Mouse (Mus musculus) kidney, adult 2 months (tissue): ENCODE data around the gene Fyb2. TPM values are rescaled to one million over a fixed set of nuclear protein-coding genes. Genes with fewer than 3 reads are reported as not detected.

Source experiments
- DNase-seq: peaks from one replicate; pipeline ENCODE4 v3.0.0; 2021
- H3K27ac ChIP-seq: fragments of 200-500 bp; 2 replicates; pipeline ENCODE4 v1.5.1; 2012; ENCODE audit warnings: low read depth, low read length, control low read depth, inconsistent platforms; ENCODE audit not compliant: insufficient read depth
- H3K27me3 ChIP-seq: fragments of 200-500 bp; replicated peaks from 2 replicates; pipeline ENCODE4 v1.6.1; 2012; ENCODE audit warnings: mild to moderate bottlenecking, moderate library complexity, low read length, inconsistent platforms; ENCODE audit not compliant: control insufficient read depth, insufficient read depth
- H3K36me3 ChIP-seq: fragments of 200-500 bp; 2 replicates; pipeline ENCODE4 v1.6.1; 2012; ENCODE audit warnings: mild to moderate bottlenecking, moderate library complexity, low read length, inconsistent platforms; ENCODE audit not compliant: control insufficient read depth, insufficient read depth
- H3K4me1 ChIP-seq: fragments of 200-500 bp; 2 replicates; pipeline ENCODE4 v1.6.1; 2011; ENCODE audit warnings: low read length; ENCODE audit not compliant: control insufficient read depth, insufficient read depth
- H3K4me3 ChIP-seq: fragments of 200-500 bp; 2 replicates; pipeline ENCODE4 v1.5.1; 2011; ENCODE audit warnings: mild to moderate bottlenecking, low read depth, low read length, control low read depth; ENCODE audit not compliant: insufficient read depth
- CTCF ChIP-seq: fragments of 200-500 bp; conservative IDR thresholded peaks from 2 replicates; pipeline ENCODE4 v1.5.1; 2011; ENCODE audit warnings: low read depth, mild to moderate bottlenecking, control low read depth, low read length, moderate library complexity, mixed read lengths; ENCODE audit not compliant: insufficient read depth, insufficient read length
- POLR2A ChIP-seq: fragments of 200-500 bp; IDR thresholded peaks from one replicate; pipeline ENCODE4 v1.6.1; 2011; ENCODE audit warnings: low read depth, low read length, control low read depth
- WGBS: fragments of 180-500 bp; shearing (Covaris S2); methylation state at CpG from one replicate; pipeline ENCODE4 v1.1.7; 2018; 5-methylcytosine and 5-hydroxymethylcytosine counted together
- polyA plus RNA-seq: library from polyadenylated mRNA; depleted of rRNA; stranded (reverse); fragments of >200 nt; gene quantifications from 2 replicates; pipeline ENCODE4 v1.2.3, GENCODE M21; 2012; rRNA removed

Fyb2 gene
- polyA plus RNA-seq, 1 experiment, result 0.48 TPM

GRCm38 (mm10) chr4:105034259-105034658 lies 121.0 kb downstream of the Fyb2 start:
- TF ChIP-seq CTCF (no peak), POLR2A (no peak)
- H3K36me3 ChIP-seq, result peaks cover 1% of the 10 kb centered on the region
- no peak overlapping the region for H3K27ac ChIP-seq
- peak; percentile 19 for DNase-seq
- 0 out of 2 replicates have a peak, but pooled peaks cover 4% of the 10 kb centered on the region for H3K4me1 ChIP-seq
- H3K4me3 ChIP-seq, result no peak overlapping the region
- no peaks in the 10 kb centered on the region for H3K27me3 ChIP-seq

- no peaks in the 10 kb centered on the region for H3K4me1 ChIP-seq
- no peaks in the 10 kb centered on the region for H3K27me3 ChIP-seq
- no peak for DNase-seq
- 96% methylated on average over 1 of the region's 1 CpGs for WGBS
- no peak overlapping the region for H3K27ac ChIP-seq
- H3K36me3 ChIP-seq, result peaks cover 3% of the 10 kb centered on the region; the same call in 1 of the 2 replicates
- no peak overlapping the region for H3K4me3 ChIP-seq
- TF ChIP-seq POLR2A (no peak), CTCF (no peak)
Measured at GRCm38 (mm10) chr4:105050041-105050440, 136.8 kb downstream of the Fyb2 start.

GRCm38 (mm10) chr4:105051291-105051690 lies 138.0 kb downstream of the Fyb2 start:
- no peak overlapping the region for H3K4me3 ChIP-seq
- H3K4me1 ChIP-seq, result no peaks in the 10 kb centered on the region
- no peaks in the 10 kb centered on the region for H3K27me3 ChIP-seq
- no peak overlapping the region for H3K27ac ChIP-seq
- WGBS, result 81% methylated on average over 5 of the region's 5 CpGs
- peaks cover 3% of the 10 kb centered on the region; the same call in 1 of the 2 replicates for H3K36me3 ChIP-seq
- no peak for DNase-seq
- no peak for TF ChIP-seq POLR2A
- no peak for TF ChIP-seq CTCF

Other genes with a start within 250 kb of the Fyb2 start
- gene C8b, start 147.1 kb upstream of the Fyb2 start, polyA plus RNA-seq, result not detected in 2 replicates
- not detected in 2 replicates for gene Gm17662, start 56.1 kb upstream of the Fyb2 start, polyA plus RNA-seq
- gene C8a, start 37.1 kb upstream of the Fyb2 start, polyA plus RNA-seq, result 10.4 and 14.4 TPM in 2 replicates
- 23.9 and 25.8 TPM in 2 replicates for gene Prkaa2, start 196.4 kb downstream of the Fyb2 start, polyA plus RNA-seq
- 77.7 and 78.0 TPM in 2 replicates for gene Plpp3, start 243.9 kb downstream of the Fyb2 start, polyA plus RNA-seq